Mouse (Mus musculus) cortical plate, adult 2 months (tissue): ENCODE data around the gene Aff1.

ENCODE experiments used
- CTCF ChIP-seq: fragments of 200-500 bp; IDR thresholded peaks from 2 replicates; pipeline ENCODE4 v1.5.1; 2011; ENCODE audit warnings: mild to moderate bottlenecking, control low read depth, low read length; ENCODE audit not compliant: insufficient read depth; ENCODE audit errors: extremely low read depth
- POLR2A ChIP-seq: fragments of 200-500 bp; IDR thresholded peaks from 2 replicates; pipeline ENCODE4 v1.6.1; 2011; ENCODE audit warnings: mild to moderate bottlenecking, low read length, control low read depth; ENCODE audit not compliant: insufficient read depth; ENCODE audit errors: extremely low read depth

DNA sequence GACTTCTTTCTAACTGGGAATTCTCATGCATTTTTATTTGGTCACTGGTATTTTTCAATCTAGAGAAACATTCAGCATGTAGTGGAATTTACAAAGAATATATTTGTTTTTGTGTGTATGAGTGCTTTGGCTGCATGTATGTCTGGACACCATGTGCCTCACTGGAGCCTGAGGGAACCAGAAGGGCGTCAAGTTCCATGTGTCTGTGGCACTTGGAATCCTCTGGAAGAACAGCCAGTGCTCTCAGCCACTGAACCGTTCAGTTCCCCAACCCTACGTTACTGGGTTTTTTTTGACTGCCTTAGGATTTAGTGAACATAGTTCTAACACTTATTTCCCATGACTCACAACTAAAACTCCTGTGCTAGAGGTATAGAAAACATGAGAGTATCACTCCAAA is 76.8 kb downstream of the Aff1 start:
- no peak for TF ChIP-seq POLR2A
- TF ChIP-seq CTCF = no peak
